Mouse (Mus musculus): Measurements from ENCODE around the gene Ttc9c.

Ttc9c gene

DNA sequence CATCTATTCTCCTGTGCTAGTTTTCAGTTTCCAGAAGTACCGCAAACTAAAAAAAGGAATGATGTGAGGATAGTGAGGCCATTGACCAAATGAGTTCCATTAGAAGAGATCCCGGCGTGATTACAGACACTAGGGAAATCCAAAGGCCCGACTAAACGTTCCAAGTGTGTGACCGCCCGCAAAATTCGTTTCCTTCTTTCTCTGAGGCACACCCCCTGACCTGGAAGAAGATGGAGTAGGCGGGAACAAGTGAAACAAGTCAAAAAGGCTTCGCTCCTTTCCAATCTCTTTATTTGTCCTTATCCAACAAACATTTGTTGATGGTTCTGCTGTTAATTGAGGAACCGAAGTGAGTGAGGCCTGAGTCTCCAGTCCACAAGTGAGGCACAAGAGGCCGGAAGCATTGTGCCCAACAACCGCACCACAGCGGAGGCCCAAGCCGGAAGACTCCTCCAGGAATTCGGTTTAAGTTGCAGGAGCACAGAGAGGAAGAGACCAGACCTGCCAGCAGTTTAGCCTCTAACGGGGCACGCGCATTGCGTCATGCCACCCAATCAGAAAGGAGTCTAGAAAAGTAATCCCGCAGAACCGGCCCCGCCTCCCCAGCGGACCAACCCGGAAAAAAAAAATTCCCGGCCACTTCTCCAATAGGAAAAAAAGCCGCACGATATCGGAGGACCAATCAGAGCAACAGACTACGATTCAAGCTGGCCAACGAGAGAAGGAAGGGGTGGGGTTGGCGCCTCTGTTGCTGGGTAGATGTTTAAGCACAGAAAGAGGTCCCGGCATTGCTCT, at the start of gene Ttc9c:
TSS of gene Ttc9c (minus strand) at position 533 of the 795 bp plus-strand sequence.
- in situ Hi-C loops (cut with MboI; ENCODE audit: unreplicated experiment in 2 of 2), result loop anchor here in 1 of 2 experiments (5.0 kb wide), 2 partner anchors 47 to 77 kb away; partner anchors contain the start of genes 1700092M07Rik, Stx5a, Tmem179b and Tmem223

DNA sequence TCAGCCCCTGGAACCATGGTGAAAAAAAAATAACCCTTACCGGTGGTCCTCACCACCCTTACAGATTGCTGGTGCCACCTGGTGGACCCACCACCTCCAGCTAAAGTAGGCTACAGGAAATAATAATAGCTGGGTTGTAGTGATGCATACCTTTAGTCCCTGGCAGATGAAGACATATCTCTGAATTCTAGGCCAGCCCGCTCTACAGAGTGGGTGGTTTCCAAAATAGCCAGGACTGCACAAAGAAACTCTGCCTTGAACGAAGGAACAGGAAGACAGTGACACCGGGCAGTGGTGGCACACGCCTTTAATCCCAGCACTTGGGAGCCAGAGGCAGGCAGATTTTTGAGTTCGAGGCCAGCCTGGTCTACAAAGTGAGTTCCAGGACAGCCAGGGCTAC, 45.1 kb upstream of the Ttc9c start:
- in situ Hi-C loops (cut with MboI; ENCODE audit: unreplicated experiment in 2 of 2), result loop anchor here in 1 of 2 experiments (25.0 kb wide), 1 partner anchor 98 kb away; the partner anchor contains the start of genes Eef1g and Tut1

DNA sequence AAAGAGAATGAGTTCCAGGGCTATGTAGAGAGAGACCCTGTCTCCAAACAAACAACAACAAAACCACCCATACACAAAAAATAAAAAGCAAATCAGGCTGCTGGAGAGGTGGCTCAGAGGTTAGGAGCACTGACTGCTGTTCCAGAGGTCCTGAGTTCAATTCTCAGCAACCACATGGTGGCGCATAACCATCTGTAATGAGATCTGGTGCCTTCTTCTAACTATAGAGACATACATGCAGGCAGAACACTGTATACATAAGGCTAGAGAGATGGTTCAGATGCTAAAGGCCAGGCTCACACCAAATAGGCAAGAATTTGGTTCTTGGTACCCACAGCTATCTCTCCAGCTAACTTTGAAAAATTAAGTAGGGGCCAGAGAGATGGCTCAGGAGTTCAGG, 39.9 kb upstream of the Ttc9c start:
- in situ Hi-C loops (cut with MboI; ENCODE audit: unreplicated experiment in 2 of 2), result loop anchor here (5.0 to 25.0 kb wide), 5 partner anchors 103 to 986 kb away; partner anchors contain the start of genes Eef1g (in 1 of the 2), Scgb2a2 (in 1 of the 2) and Tut1 (in 1 of the 2)

DNA sequence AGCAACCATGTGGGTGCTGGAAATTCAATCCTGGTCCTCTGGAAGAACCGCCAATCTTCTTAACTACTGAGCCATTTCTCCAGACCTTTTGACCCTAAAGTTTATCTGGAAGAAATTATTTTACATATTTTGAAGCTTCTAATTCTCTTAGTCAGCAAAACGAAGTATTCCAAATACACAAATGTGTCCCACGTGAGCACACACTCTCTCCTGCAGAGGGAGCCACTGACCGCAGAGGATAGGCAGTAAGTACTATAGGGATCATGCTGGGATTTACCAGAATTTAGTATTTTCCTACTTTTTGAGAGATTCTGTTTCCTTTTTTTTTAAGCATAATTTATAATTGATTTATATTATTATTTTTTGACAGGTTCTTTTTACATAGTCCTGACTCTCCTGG, 38.6 kb upstream of the Ttc9c start:
- in situ Hi-C loops (cut with MboI; ENCODE audit: unreplicated experiment in 2 of 2), result loop anchor here (5.0 to 25.0 kb wide), 5 partner anchors 105 to 987 kb away; partner anchors contain the start of genes Eef1g (in 1 of the 2), Scgb2a2 (in 1 of the 2) and Tut1 (in 1 of the 2)

DNA sequence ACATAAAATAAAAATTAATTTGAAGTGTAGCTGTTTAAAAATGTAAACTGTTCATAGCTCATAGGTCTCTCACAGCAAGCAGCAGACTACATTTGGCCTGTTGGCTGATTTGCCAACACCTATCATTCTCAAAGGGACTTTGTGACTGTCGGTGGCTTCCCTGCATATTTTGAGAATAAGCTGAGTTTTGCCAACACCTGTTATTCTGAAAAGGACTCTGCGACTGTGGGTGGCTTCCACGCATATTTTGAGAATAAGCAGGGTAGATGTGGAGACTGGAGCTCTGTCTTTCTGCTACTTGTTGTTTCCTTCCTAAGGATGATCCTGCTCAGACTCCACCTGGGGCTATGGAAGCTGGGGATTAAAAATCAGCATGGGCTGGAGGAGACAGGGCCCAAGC, 34.0 kb upstream of the Ttc9c start:
- in situ Hi-C loops (cut with MboI; ENCODE audit: unreplicated experiment in 2 of 2), result loop anchor here (10.0 to 25.0 kb wide), 3 partner anchors 109 to 992 kb away; partner anchors contain the start of genes Eef1g (in 1 of the 2), Scgb2a2 (in 1 of the 2) and Tut1 (in 1 of the 2)

DNA sequence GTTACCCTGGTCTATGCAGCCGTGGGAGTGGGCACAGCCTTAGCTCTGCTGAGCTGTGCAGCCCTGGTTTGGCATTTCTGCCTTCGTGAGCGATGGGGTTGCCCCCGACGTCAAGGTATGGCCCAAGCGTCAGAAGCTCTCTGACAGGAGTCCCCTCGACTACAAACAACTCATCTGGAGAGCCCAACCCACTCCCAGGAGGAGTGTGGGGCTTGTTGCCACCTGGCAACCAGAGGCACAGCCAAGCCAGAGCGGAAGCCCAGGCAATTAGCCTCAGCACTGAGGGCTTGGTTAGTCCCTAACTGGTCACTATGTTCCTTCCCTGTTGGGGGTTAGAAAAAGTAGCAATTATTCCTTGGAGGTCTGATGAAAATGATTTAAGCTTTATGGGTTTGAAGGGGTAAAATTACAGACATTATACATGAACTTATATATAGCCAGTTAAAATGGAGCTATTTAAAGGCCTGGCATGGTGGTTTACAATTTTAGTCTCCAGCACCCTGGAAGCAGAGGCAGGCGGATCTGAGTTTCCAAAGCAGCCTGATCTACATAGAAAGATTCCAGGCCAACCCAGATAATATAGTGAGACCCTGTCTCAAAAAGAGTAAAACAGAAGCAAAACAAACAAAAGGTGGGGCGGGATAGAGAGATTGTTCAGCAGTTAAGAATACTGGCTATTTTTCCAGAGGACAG, 33.2 kb upstream of the Ttc9c start:
- in situ Hi-C loops (cut with MboI; ENCODE audit: unreplicated experiment in 2 of 2), result loop anchor here (10.0 to 25.0 kb wide), 3 partner anchors 110 to 992 kb away; partner anchors contain the start of genes Eef1g (in 1 of the 2), Scgb2a2 (in 1 of the 2) and Tut1 (in 1 of the 2)

DNA sequence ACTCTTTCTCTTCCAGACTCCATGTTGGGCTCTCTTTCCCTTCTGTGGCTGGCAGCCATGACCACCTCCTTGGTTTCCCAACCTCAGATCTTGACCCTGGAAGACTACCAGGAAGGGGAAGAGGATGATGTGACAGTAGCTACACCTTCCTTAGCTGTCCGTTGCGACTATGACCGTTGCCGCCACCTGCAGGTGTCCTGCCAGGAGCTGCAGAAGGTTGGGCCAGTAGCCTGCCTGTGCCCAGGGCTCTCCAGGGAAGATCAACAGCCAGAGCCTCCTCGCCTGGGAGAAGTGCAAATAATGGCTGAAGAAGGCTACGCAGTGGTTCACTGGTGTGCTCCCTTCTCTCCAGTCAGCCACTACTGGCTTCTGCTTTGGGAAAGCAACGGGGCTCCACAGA, 32.5 kb upstream of the Ttc9c start:
- in situ Hi-C loops (cut with MboI; ENCODE audit: unreplicated experiment in 2 of 2), result loop anchor here (10.0 to 25.0 kb wide), 3 partner anchors 111 to 993 kb away; partner anchors contain the start of genes Eef1g (in 1 of the 2), Scgb2a2 (in 1 of the 2) and Tut1 (in 1 of the 2)

DNA sequence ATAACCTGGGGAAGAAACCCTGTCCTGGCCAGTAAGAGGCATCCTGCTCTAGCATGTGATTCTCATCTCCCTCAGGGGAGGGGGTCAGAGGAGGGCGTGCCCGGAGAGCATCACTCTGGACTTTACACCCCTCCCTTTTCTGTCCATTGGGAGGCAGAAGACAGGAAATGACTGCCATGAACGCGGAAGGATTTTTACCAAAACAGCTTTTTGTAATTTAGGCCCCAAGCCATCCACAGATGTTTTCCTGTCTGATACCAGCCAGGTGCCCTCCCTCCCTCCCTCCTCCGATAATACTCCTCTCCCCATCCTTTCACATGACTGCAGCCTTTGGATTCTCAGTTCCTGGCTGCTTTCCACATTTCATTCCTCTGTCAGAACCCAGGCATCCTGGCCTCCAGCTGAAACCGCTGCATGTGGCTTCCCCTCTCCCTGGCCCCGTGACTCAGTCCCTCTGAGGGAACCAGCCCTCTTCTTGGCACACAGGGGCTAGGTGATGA, 31.3 kb upstream of the Ttc9c start, which contains the start of gene Lrrn4cl:
TSS of gene Lrrn4cl (plus strand) at position 367 of the 500 bp plus-strand sequence.
- in situ Hi-C loops (cut with MboI; ENCODE audit: unreplicated experiment in 2 of 2), result loop anchor here (10.0 to 25.0 kb wide), 3 partner anchors 112 to 994 kb away; partner anchors contain the start of genes Eef1g (in 1 of the 2), Scgb2a2 (in 1 of the 2) and Tut1 (in 1 of the 2)

DNA sequence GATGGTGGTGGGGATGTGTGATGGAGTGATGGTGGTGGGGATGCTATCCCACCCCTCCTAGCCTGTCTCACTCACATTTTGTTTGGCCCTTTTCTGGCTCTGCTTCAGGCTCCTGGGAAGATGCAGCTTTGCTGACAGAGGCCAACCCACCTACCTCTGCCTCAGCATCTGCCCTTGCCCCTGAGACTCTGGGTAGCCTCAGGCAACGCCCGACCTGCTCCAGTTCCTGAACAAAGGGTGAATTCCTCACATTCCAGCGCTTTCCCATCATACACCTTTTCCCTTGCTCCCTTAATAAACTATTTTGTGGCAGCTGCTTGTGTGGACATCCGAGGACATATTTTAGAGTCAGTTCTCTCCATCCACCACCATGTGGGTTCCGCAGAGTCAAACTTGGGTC, 29.2 kb upstream of the Ttc9c start:
- in situ Hi-C loops (cut with MboI; ENCODE audit: unreplicated experiment in 2 of 2), result loop anchor here (10.0 to 25.0 kb wide), 5 partner anchors 261 to 1339 kb away; partner anchors contain the start of genes Fads1 (in 1 of the 2), Scgb2a2 (in 1 of the 2) and Slc22a8 (in 1 of the 2)

DNA sequence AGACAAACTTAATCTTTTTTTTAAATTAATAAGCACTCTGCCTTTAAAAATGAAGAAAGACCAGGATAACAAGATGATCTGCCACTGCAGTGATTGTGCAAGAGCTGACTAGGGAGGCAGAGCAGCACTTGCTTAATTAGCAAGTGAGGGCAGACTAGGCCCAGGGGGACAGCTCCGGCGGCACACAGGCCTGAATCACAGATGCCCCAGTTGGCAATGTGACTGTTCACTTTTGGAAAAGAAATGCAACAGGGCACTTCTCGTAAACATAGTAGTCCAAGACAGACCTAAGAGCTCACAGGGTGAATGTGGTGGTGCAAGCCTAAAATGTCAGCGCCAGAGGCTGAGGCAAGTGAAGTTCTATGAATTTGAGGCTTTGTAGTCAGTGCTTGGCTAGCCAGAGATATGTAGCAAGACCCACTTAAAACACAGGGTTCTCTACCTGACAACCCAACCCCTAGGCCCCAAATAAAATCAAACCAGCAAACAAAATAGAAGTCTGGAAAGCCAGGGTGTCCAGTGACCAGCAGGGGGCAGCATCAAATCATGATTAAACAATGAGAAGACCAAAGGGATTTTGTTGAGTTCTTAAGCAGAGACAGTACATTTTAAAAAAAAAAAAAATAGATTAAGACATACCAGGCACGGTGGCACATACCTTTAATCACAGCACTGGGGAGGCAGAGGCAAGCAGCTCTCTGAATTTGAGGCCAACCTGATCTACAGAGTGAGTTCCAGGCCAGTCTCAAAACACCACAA, 25.4 kb upstream of the Ttc9c start:
- in situ Hi-C loops (cut with MboI; ENCODE audit: unreplicated experiment in 2 of 2), result loop anchor here (10.0 to 25.0 kb wide), 5 partner anchors 257 to 1343 kb away; partner anchors contain the start of genes Fads1 (in 1 of the 2), Scgb2a2 (in 1 of the 2) and Slc22a8 (in 1 of the 2)

DNA sequence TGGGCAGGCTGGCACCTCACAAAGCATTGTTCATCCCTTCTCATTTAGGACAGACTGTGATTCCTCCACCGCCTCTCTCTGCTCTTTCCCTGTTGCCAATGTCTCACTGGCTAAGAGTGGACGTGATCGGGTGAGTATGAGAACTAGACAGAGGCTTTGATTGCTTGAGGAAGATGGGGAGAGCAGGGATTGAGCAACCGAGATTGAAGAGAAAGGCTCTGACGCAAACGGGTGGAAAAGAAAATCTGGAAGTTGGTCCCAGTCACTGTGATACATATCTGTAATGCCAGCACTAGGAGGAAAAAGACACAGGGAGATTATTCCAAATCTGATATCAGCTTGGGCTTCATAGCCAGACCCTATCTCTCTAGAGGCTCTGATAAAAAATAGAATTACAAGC, 23.8 kb upstream of the Ttc9c start:
- in situ Hi-C loops (cut with MboI; ENCODE audit: unreplicated experiment in 2 of 2), result loop anchor here (10.0 to 25.0 kb wide), 5 partner anchors 256 to 1344 kb away; partner anchors contain the start of genes Fads1 (in 1 of the 2), Scgb2a2 (in 1 of the 2) and Slc22a8 (in 1 of the 2)

DNA sequence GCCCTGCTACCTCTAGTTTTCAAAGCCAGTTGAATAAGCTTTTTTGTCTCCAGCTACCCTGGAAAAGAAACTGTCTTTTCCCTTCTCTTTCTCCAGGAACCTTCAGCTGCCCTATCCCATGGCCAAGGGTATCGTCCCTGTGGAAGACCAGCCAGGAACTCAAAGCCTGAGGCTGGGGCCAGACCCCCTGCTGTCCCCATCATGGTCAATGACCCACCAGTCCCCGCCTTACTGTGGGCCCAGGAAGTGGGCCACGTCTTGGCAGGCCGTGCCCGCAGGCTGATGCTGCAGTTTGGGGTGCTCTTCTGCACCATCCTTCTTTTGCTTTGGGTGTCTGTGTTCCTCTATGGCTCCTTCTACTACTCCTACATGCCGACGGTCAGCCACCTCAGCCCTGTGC, 21.9 kb upstream of the Ttc9c start:
- in situ Hi-C loops (cut with MboI; ENCODE audit: unreplicated experiment in 2 of 2), result loop anchor here (10.0 to 25.0 kb wide), 5 partner anchors 254 to 1346 kb away; partner anchors contain the start of genes Fads1 (in 1 of the 2), Scgb2a2 (in 1 of the 2) and Slc22a8 (in 1 of the 2)

DNA sequence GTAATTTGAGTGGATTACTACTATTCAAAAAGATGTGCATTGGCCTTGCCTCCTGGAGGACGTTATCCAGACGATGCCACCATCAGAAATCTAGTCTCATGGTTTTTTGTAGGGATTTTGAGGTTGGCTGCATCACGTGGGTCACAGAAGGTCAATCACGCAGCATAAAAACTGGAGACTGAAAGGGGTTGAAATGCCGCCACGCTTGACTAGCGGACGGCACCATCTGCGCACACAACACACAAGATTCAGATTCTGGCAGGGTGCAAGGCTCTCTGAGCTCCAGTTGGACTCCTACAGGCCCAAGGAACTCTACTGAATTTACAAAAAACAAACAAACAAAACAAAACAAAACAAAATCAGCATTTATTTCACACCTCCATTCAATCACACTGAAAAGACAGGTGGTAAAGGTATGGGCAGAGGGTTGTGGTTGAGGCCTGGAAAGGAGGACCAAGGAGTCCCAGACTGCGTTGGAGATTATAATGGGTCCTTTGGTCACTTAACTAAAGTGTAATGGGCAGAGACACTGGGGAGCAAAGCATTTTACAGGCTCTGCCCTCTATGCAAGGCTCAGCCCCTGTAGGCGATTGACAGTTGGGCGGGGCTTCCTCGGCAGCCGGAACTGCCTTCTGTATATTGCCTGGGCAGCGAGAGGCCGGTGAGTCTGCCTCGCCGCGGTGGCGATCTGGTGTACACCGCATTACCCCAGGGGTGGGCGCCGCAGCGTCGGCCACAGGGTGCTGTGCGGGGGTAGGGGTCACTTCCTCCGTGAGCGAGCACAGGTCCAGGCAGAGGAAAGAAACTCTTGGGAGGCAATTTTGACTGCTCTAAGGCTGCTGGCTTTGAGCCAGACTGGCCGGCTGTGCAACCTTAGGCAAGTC, 21.0 kb upstream of the Ttc9c start:
- in situ Hi-C loops (cut with MboI; ENCODE audit: unreplicated experiment in 2 of 2), result loop anchor here (10.0 to 25.0 kb wide), 5 partner anchors 253 to 1347 kb away; partner anchors contain the start of genes Fads1 (in 1 of the 2), Scgb2a2 (in 1 of the 2) and Slc22a8 (in 1 of the 2)

DNA sequence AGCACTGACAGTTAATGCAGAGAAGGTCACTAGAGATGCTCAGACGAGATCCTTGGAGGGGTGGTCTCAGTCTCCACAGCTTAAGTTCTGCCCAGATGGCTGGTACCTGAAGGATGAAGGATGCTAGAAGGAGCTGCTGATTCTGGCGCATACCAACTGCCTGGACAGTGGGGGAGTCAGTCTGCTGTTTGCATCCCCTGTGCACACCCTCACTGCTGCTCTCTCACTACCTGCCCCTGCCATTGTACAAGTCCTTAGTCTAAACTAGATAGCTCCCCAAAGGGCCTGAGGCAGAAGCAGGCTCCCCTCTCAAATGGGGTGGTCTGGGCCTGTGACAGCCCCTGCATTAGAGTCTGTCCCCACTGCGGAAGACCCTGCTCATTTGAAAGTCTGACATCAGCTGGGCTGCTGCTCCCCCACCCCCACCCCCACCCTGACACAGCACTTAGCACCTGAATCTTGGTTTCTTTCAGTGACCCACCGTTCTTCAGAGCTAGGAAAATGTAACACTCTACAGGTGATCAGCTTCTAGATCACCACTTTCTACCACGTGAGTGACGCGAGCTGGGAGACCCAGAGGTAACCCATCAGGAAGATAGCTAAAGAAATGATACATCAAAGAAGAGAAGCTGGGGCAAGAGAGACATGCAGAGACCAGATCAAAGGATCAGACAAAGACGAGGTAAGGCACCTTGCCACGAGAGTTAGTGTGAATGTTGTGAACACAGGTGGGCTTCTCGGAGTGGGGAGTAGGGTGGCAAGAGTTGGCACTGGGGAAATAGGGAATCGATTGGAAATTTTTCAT, 20.2 kb upstream of the Ttc9c start, which contains the start of gene Gng3:
TSS of gene Gng3 (minus strand) at position 92 of the 805 bp plus-strand sequence.
- in situ Hi-C loops (cut with MboI; ENCODE audit: unreplicated experiment in 2 of 2), result loop anchor here (25.0 kb wide), 3 partner anchors 252 to 1348 kb away; partner anchors contain the start of genes Fads1 (in 1 of the 2) and Slc22a8 (in 1 of the 2)

DNA sequence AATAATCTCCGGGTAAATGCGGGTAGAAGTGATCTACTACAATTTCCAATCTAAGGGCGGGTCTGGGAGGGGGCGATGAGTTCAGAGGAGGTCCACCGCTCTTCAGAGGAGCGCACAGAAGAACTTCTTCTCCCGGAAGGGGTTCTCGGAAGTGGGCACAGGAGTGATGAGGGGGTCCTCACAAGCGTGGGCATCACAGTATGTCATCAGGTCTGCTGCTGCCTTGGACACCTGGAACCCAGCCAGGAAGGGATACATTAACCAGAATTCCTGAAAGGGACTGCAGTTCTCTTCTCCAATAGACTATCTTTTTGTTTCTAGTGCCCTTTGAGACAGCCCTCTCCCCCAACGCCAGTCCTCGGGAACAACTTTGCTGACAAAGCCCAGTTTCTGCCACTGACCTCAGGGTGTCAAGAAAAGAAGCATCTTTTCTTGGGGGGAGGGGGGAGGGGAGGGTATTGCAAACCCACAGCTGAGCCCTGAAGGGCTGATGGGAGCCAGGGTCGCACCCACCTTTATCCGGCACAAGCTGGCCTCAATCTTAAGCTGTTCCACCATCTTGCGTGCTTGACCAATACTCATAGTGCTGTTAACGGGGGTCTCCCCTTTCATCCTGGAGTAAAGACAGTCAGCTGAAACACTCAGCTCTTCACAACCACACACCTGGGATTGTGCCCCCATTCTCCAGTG, 19.1 kb upstream of the Ttc9c start:
- in situ Hi-C loops (cut with MboI; ENCODE audit: unreplicated experiment in 2 of 2), result loop anchor here (25.0 kb wide), 3 partner anchors 251 to 1349 kb away; partner anchors contain the start of genes Fads1 (in 1 of the 2) and Slc22a8 (in 1 of the 2)

DNA sequence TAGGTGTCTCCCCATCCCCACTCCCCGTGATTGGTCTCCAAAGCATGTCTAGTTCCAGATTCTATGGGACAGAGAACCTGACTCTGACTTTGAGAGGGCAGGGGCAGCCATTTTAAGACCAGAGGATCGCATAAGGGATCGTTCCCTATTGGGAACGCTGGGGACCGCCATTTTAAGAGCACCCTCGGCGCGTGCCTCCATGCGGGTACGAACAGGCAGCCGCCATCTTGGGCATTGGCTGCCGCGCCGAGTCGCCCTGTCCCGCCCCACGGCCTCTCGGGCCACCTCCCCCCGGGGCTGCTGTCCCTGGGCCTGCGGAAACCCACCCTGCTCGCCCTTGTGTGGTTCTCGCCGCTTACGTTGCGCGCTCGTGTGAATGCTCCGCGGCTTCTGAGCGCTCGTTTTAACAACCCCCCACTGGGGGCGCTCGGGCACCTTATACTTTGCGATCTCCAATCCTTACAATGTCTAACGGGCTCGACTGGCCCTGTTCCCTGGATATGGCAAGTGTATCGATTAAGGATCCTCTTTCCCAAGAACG, 18.2 kb upstream of the Ttc9c start, which contains the start of gene Bscl2:
TSS of gene Bscl2 (plus strand) at position 217 of the 541 bp plus-strand sequence.
- in situ Hi-C loops (cut with MboI; ENCODE audit: unreplicated experiment in 2 of 2), result loop anchor here (25.0 kb wide), 3 partner anchors 250 to 1350 kb away; partner anchors contain the start of genes Fads1 (in 1 of the 2) and Slc22a8 (in 1 of the 2)

Data from v-Abl transformed pro-B cells (cell line).